9 mouse cellular contexts compared by ENCODE assay signal in genomic region chr4:150373111-150374109, GRCm38 (mm10).
DNase-seq lines count a peak whose midpoint lies in the region; ATAC-seq and TF ChIP-seq lines count a peak whose summit lies in the region.
"Had no signal": no experiment of that assay in that cellular context is flagged by ENCODE, and none has a peak within 500 bp of the region (broad histone marks: within the 10 kb centered on the region; RNA-seq: fewer than 3 reads in every experiment).

No protein-coding gene starts in this region.

- H3K27ac ChIP-seq in ES-Bruce4 (ENCODE audit: insufficient read depth, low read length), result no peak overlapping the region
- peak overlapping the region; percentile 72 for H3K27ac ChIP-seq in embryonic facial prominence, embryonic 11.5 days (replicated peaks; ENCODE audit: low read depth, low read length)
- H3K27ac ChIP-seq in heart, embryonic 11.5 days (ENCODE audit: low read depth, low read length), result peak overlapping the region; percentile 79
- peak overlapping the region; percentile 98 for H3K27ac ChIP-seq in limb, embryonic 11.5 days (replicated peaks; ENCODE audit: low read depth, low read length)
- H3K27ac ChIP-seq in midbrain, embryonic 10.5 days (replicated peaks), result peak overlapping the region; percentile 96

- no peak for TF ChIP-seq POLR2A in ES-Bruce4 (IDR thresholded peaks at IDR 0.05; ENCODE audit: insufficient read depth, low read length)

- TF ChIP-seq EP300 in ES-Bruce4 (IDR thresholded peaks at IDR 0.05; ENCODE audit: insufficient read depth, low read depth, low read length), result no peak

- peaks cover 38% of the 10 kb centered on the region for H3K4me1 ChIP-seq in erythroblast, embryonic 14.5 days (ENCODE audit: control insufficient read depth)
- H3K4me1 ChIP-seq in ES-Bruce4 (ENCODE audit: control insufficient read depth, insufficient read depth, low read length), result peaks cover 2% of the 10 kb centered on the region
- H3K4me1 ChIP-seq in embryonic facial prominence, embryonic 11.5 days (ENCODE audit: control insufficient read depth, insufficient read depth, low read length), result peaks cover 5% of the 10 kb centered on the region
- peaks cover 53% of the 10 kb centered on the region for H3K4me1 ChIP-seq in heart, embryonic 11.5 days (ENCODE audit: control insufficient read depth, insufficient read depth, low read length)
- peaks cover 52% of the 10 kb centered on the region for H3K4me1 ChIP-seq in limb, embryonic 11.5 days (ENCODE audit: control insufficient read depth, insufficient read depth, low read length)
- H3K4me1 ChIP-seq in midbrain, embryonic 10.5 days, result peaks cover 79% of the 10 kb centered on the region

- no peaks in the 10 kb centered on the region for H3K36me3 ChIP-seq in erythroblast, embryonic 14.5 days (ENCODE audit: control insufficient read depth)
- no peaks in the 10 kb centered on the region for H3K36me3 ChIP-seq in ES-Bruce4 (ENCODE audit: control insufficient read depth, insufficient read depth, low read length, poor library complexity, severe bottlenecking)
- H3K36me3 ChIP-seq in embryonic facial prominence, embryonic 11.5 days (replicated peaks; ENCODE audit: control insufficient read depth, insufficient read depth, low read depth, low read length), result no peaks in the 10 kb centered on the region
- no peaks in the 10 kb centered on the region for H3K36me3 ChIP-seq in heart, embryonic 11.5 days (ENCODE audit: control insufficient read depth, insufficient read depth, low read length)
- no peaks in the 10 kb centered on the region for H3K36me3 ChIP-seq in limb, embryonic 11.5 days (ENCODE audit: control insufficient read depth, insufficient read depth, low read length)
- no peaks in the 10 kb centered on the region for H3K36me3 ChIP-seq in midbrain, embryonic 10.5 days

- H3K4me3 ChIP-seq in erythroblast, embryonic 14.5 days (replicated peaks), result peak overlapping the region; percentile 5
- H3K4me3 ChIP-seq in ES-Bruce4 (ENCODE audit: low read depth, low read length), result no peak overlapping the region
- H3K4me3 ChIP-seq in embryonic facial prominence, embryonic 11.5 days (ENCODE audit: low read depth, low read length), result peak overlapping the region; percentile 58
- peak overlapping the region; percentile 66 for H3K4me3 ChIP-seq in heart, embryonic 11.5 days (ENCODE audit: low read depth, low read length)
- H3K4me3 ChIP-seq in limb, embryonic 11.5 days (ENCODE audit: low read depth, low read length), result peak overlapping the region; percentile 58
- peak overlapping the region; percentile 65 for H3K4me3 ChIP-seq in midbrain, embryonic 10.5 days

- ATAC-seq in erythroblast, adult 5-6 weeks (replicated peaks; ENCODE audit: low FRiP score, poor library complexity, severe bottlenecking), result no peak
- ATAC-seq in embryonic facial prominence, embryonic 11.5 days (replicated peaks; ENCODE audit: insufficient number of reproducible peaks, low FRiP score, low TSS enrichment, low read depth), result 0 out of 2 replicates have a peak, but pooled peaks have one; percentile 29
- ATAC-seq in heart, embryonic 11.5 days (replicated peaks; ENCODE audit: insufficient number of reproducible peaks, low FRiP score, low TSS enrichment), result no peak
- ATAC-seq in limb, embryonic 11.5 days (ENCODE audit: insufficient number of reproducible peaks, low FRiP score, low TSS enrichment, low read depth), result peak; percentile 42; the same call in 1 of the 2 replicates
- ATAC-seq: Patski had no signal

- H3K9me3 ChIP-seq in erythroblast, embryonic 14.5 days (ENCODE audit: control insufficient read depth, low read length), result no peaks in the 10 kb centered on the region
- no peaks in the 10 kb centered on the region for H3K9me3 ChIP-seq in ES-Bruce4 (replicated peaks; ENCODE audit: control insufficient read depth, insufficient read depth, low read length, poor library complexity, severe bottlenecking)
- no peaks in the 10 kb centered on the region for H3K9me3 ChIP-seq in embryonic facial prominence, embryonic 11.5 days (replicated peaks; ENCODE audit: control insufficient read depth, low read length)
- H3K9me3 ChIP-seq in heart, embryonic 11.5 days (replicated peaks; ENCODE audit: control insufficient read depth, low read length), result no peaks in the 10 kb centered on the region
- no peaks in the 10 kb centered on the region for H3K9me3 ChIP-seq in limb, embryonic 11.5 days (ENCODE audit: control insufficient read depth, low read length)
- no peaks in the 10 kb centered on the region for H3K9me3 ChIP-seq in midbrain, embryonic 10.5 days (replicated peaks)

- peaks cover 9% of the 10 kb centered on the region for H3K27me3 ChIP-seq in erythroblast, embryonic 14.5 days (ENCODE audit: control insufficient read depth)
- no peaks in the 10 kb centered on the region for H3K27me3 ChIP-seq in ES-Bruce4 (ENCODE audit: control insufficient read depth, insufficient read depth, low read length, poor library complexity, severe bottlenecking)
- H3K27me3 ChIP-seq in embryonic facial prominence, embryonic 11.5 days (ENCODE audit: control insufficient read depth, insufficient read depth, low read length), result no peaks in the 10 kb centered on the region
- no peaks in the 10 kb centered on the region for H3K27me3 ChIP-seq in heart, embryonic 11.5 days (ENCODE audit: control insufficient read depth, insufficient read depth, low read length)
- no peaks in the 10 kb centered on the region for H3K27me3 ChIP-seq in limb, embryonic 11.5 days (ENCODE audit: control insufficient read depth, insufficient read depth, low read length)
- H3K27me3 ChIP-seq in midbrain, embryonic 10.5 days (ENCODE audit: low read depth, poor library complexity, severe bottlenecking), result peaks cover 10% of the 10 kb centered on the region; the same call in 1 of the 2 replicates
- H3K27me3 ChIP-seq: Patski had no signal

- 4% methylated on average over 15 of the region's 15 CpGs for WGBS in embryonic facial prominence, embryonic 11.5 days
- 8% methylated on average over 15 of the region's 15 CpGs for WGBS in heart, embryonic 11.5 days (ENCODE audit: insufficient replicate concordance)
- WGBS in limb, embryonic 11.5 days, result 4% methylated on average over 15 of the region's 15 CpGs
- whole genome bisulfite sequencing in midbrain, embryonic 10.5 days, result 15% methylated on average over 15 of the region's 15 CpGs

- peak overlapping the region; percentile 5; the same call in 1 of the 2 replicates for H3K9ac ChIP-seq in ES-Bruce4 (ENCODE audit: low read depth, poor library complexity, severe bottlenecking)
- H3K9ac ChIP-seq in embryonic facial prominence, embryonic 11.5 days (replicated peaks; ENCODE audit: low read length), result peak overlapping the region; percentile 23
- H3K9ac ChIP-seq in heart, embryonic 11.5 days (ENCODE audit: low read depth, low read length), result peak overlapping the region; percentile 63; the same call in 1 of the 2 replicates
- peak overlapping the region; percentile 47; the same call in 1 of the 2 replicates for H3K9ac ChIP-seq in limb, embryonic 11.5 days (ENCODE audit: low read length)

- peak; percentile 72 for DNase-seq in embryonic facial prominence, embryonic 11.5 days (ENCODE audit: low spot score)
- peak; percentile 62 for DNase-seq in limb, embryonic 11.5 days (ENCODE audit: low spot score)
- DNase-seq in midbrain, embryonic 10.5 days (ENCODE audit: low spot score), result peak; percentile 21
- DNase-seq in T-cell, adult 2 months (ENCODE audit: low spot score), result no peak

- TF ChIP-seq CTCF in ES-Bruce4 (IDR thresholded peaks at IDR 0.05; ENCODE audit: low read depth, low read length), result no peak

- H3K4me2 ChIP-seq in embryonic facial prominence, embryonic 11.5 days (ENCODE audit: low read depth, low read length), result peak overlapping the region; percentile 92
- peak overlapping the region; percentile 92 for H3K4me2 ChIP-seq in heart, embryonic 11.5 days
- H3K4me2 ChIP-seq in limb, embryonic 11.5 days (ENCODE audit: low read depth, severe bottlenecking), result peak overlapping the region; percentile 82

Comparison
In these comparisons a context has a peak if more than half of its experiments do, and no peak if none do; other contexts are left out.
1. ATAC-seq: peak in embryonic facial prominence, embryonic 11.5 days (single experiment) and limb, embryonic 11.5 days (single experiment); none in erythroblast, adult 5-6 weeks (single experiment) and heart, embryonic 11.5 days (single experiment).
2. H3K9ac ChIP-seq: peak in every context shown above with its lines; median percentile 63 in heart, embryonic 11.5 days; 47 in limb, embryonic 11.5 days; 23 in embryonic facial prominence, embryonic 11.5 days; 5 in ES-Bruce4.
3. Peak in every context shown above with its lines, with median percentiles within 50 percentile points of each other: H3K4me2 ChIP-seq.